Comparison of ENCODE assay signal across 8 mouse cellular contexts in the genomic region with DNA sequence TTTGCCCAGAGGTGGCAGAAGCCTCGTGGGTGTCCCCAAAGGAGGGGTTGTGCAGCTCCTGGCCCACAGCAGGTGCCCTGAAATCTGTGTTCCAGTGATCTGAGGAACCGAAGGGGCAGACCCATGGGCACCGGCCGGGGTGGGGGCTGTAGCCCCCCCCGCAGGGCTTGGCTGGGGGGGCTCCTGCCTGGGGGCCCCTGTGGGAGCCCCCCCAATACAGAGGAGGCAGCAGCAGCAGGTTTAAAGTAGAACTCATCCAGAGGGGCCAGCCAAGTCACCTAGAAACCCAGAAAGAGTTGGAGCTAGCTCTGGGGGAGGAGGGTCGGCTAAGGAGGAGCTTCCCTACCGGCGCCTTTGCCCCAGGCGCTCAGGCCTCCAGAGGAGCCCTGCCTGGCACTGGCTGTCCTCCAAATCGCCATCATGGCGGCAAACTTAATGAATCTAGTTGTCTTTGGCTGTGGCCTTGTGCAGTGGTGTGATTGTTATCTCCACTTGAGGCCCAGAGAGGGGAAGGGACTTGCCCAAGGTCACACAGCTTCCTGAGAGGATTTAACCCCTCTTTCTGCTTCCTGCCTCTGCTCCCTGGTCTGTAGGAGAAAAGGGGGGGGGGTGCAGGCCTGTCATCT. TPM values are rescaled to one million over a fixed set of nuclear protein-coding genes. Genes with fewer than 3 reads are reported as not detected.
DNase-seq lines count a peak whose midpoint lies in the region; ATAC-seq lines count a peak whose summit lies in the region.

No protein-coding gene starts in this region.

- H3K9ac ChIP-seq in midbrain, embryonic 11.5 days (ENCODE audit: low read length): no peak overlapping the region
- peak overlapping the region; percentile 67; the same call in 1 of the 2 replicates for H3K9ac ChIP-seq in intestine, embryonic 14.5 days (ENCODE audit: low read length)
- no peak overlapping the region for H3K9ac ChIP-seq in neural tube, embryonic 15.5 days (replicated peaks)

- H3K27ac ChIP-seq in midbrain, embryonic 10.5 days (replicated peaks): peak overlapping the region; percentile 82
- no peak overlapping the region for H3K27ac ChIP-seq in midbrain, embryonic 11.5 days (ENCODE audit: low read depth, low read length)
- peak overlapping the region; percentile 34; the same call in 1 of the 2 replicates for H3K27ac ChIP-seq in intestine, embryonic 14.5 days (ENCODE audit: low read depth)
- H3K27ac ChIP-seq in neural tube, embryonic 15.5 days (replicated peaks): no peak overlapping the region

- 23% methylated on average over 11 of the region's 11 CpGs for WGBS in midbrain, embryonic 10.5 days
- 21% methylated on average over 11 of the region's 11 CpGs for WGBS in midbrain, embryonic 11.5 days
- WGBS in intestine, embryonic 14.5 days: 22% methylated on average over 11 of the region's 11 CpGs
- 18% methylated on average over 11 of the region's 11 CpGs for WGBS in neural tube, embryonic 15.5 days

- H3K36me3 ChIP-seq in midbrain, embryonic 10.5 days: peaks cover 2% of the 10 kb centered on the region
- no peaks in the 10 kb centered on the region for H3K36me3 ChIP-seq in midbrain, embryonic 11.5 days (ENCODE audit: control insufficient read depth, insufficient read depth, low read length)
- peaks cover 12% of the 10 kb centered on the region for H3K36me3 ChIP-seq in intestine, embryonic 14.5 days (ENCODE audit: control insufficient read depth, insufficient read depth, low read length)
- H3K36me3 ChIP-seq in neural tube, embryonic 15.5 days: no peaks in the 10 kb centered on the region

- no peak overlapping the region for H3K4me2 ChIP-seq in midbrain, embryonic 11.5 days
- peak overlapping the region; percentile 60 for H3K4me2 ChIP-seq in intestine, embryonic 14.5 days (ENCODE audit: low read length)
- peak overlapping the region; percentile 57 for H3K4me2 ChIP-seq in neural tube, embryonic 15.5 days

- H3K27me3 ChIP-seq in midbrain, embryonic 10.5 days (ENCODE audit: low read depth, poor library complexity, severe bottlenecking): peaks cover 60% of the 10 kb centered on the region
- H3K27me3 ChIP-seq in midbrain, embryonic 11.5 days (ENCODE audit: control insufficient read depth, insufficient read depth, low read length): peaks cover 20% of the 10 kb centered on the region
- no peaks in the 10 kb centered on the region for H3K27me3 ChIP-seq in intestine, embryonic 14.5 days (replicated peaks; ENCODE audit: control insufficient read depth, insufficient read depth, low read length)
- H3K27me3 ChIP-seq in neural tube, embryonic 15.5 days (replicated peaks): peaks cover 12% of the 10 kb centered on the region

- peak; percentile 47 for DNase-seq in cerebellum, adult 11-12 months
- DNase-seq in midbrain, embryonic 10.5 days (ENCODE audit: low spot score): no peak
- no peak for DNase-seq in midbrain, embryonic 11.5 days (ENCODE audit: low spot score, missing footprints)
- DNase-seq in intestine, embryonic 14.5 days (ENCODE audit: low spot score): no peak
- no peak for DNase-seq in cerebellum, adult 9-10 months
- DNase-seq in layer of hippocampus, adult 8-10 months (ENCODE audit: low spot score in 2 of 2): no peak

- peaks cover 51% of the 10 kb centered on the region for H3K4me1 ChIP-seq in midbrain, embryonic 10.5 days
- H3K4me1 ChIP-seq in midbrain, embryonic 11.5 days (ENCODE audit: control insufficient read depth, insufficient read depth, low read length): peaks cover 17% of the 10 kb centered on the region
- H3K4me1 ChIP-seq in intestine, embryonic 14.5 days (replicated peaks; ENCODE audit: control insufficient read depth, insufficient read depth, low read length): peaks cover 38% of the 10 kb centered on the region
- H3K4me1 ChIP-seq in neural tube, embryonic 15.5 days: peaks cover 34% of the 10 kb centered on the region

- ATAC-seq in cerebellum, adult (ENCODE audit: insufficient number of reproducible peaks, low FRiP score, low TSS enrichment): no peak
- ATAC-seq in midbrain, embryonic 11.5 days (ENCODE audit: low FRiP score): no peak
- ATAC-seq in intestine, embryonic 14.5 days (replicated peaks; ENCODE audit: low FRiP score, low TSS enrichment, low read depth): no peak
- ATAC-seq in neural tube, embryonic 15.5 days (ENCODE audit: low FRiP score): no peak

- H3K9me3 ChIP-seq in midbrain, embryonic 10.5 days (replicated peaks): no peaks in the 10 kb centered on the region
- no peaks in the 10 kb centered on the region for H3K9me3 ChIP-seq in midbrain, embryonic 11.5 days (ENCODE audit: control insufficient read depth, low read length)
- no peaks in the 10 kb centered on the region for H3K9me3 ChIP-seq in intestine, embryonic 14.5 days (ENCODE audit: control insufficient read depth, low read length)
- no peaks in the 10 kb centered on the region for H3K9me3 ChIP-seq in neural tube, embryonic 15.5 days (replicated peaks)

- peak overlapping the region; percentile 64 for H3K4me3 ChIP-seq in midbrain, embryonic 10.5 days
- no peak overlapping the region for H3K4me3 ChIP-seq in midbrain, embryonic 11.5 days (ENCODE audit: low read depth, low read length)
- peak overlapping the region; percentile 72; the same call in 1 of the 2 replicates for H3K4me3 ChIP-seq in intestine, embryonic 14.5 days (ENCODE audit: low read depth, low read length)
- peak overlapping the region; percentile 45; the same call in 1 of the 2 replicates for H3K4me3 ChIP-seq in neural tube, embryonic 15.5 days (replicated peaks)

RNA-seq across cellular contexts. Expression of a gene that starts 4.2 kb away (rescaled TPM):
- 90.8 and 116 TPM in 2 replicates for polyA plus RNA-seq in midbrain, embryonic 10.5 days (2016; fragmentation: Nextera tagmentation; extraction: Ambion mirVana)
- 245 and 285 TPM in 2 replicates for polyA plus RNA-seq in midbrain, embryonic 11.5 days (2014; fragmentation: Nextera tagmentation; extraction: Ambion mirVana)
- polyA plus RNA-seq in intestine, embryonic 14.5 days (2014; fragmentation: Nextera tagmentation; extraction: Ambion mirVana): 111 and 199 TPM in 2 replicates
- polyA plus RNA-seq in neural tube, embryonic 15.5 days (2015; fragmentation: Nextera tagmentation; extraction: Ambion mirVana): 141 and 159 TPM in 2 replicates
- 10 to 100 TPM; 55.4 to 81.1 (median 63.5) TPM for total RNA-seq in layer of hippocampus, adult 8-10 months (2022)

RNA-seq across cellular contexts. Expression of a gene that starts 5.7 kb away (rescaled TPM):
- 22.4 and 23.7 TPM in 2 replicates for polyA plus RNA-seq in midbrain, embryonic 10.5 days (2016; fragmentation: Nextera tagmentation; extraction: Ambion mirVana)
- 13.0 and 14.2 TPM in 2 replicates for polyA plus RNA-seq in midbrain, embryonic 11.5 days (2014; fragmentation: Nextera tagmentation; extraction: Ambion mirVana)
- 123 and 138 TPM in 2 replicates for polyA plus RNA-seq in intestine, embryonic 14.5 days (2014; fragmentation: Nextera tagmentation; extraction: Ambion mirVana)
- 14.1 and 23.4 TPM in 2 replicates for polyA plus RNA-seq in neural tube, embryonic 15.5 days (2015; fragmentation: Nextera tagmentation; extraction: Ambion mirVana)
- total RNA-seq in layer of hippocampus, adult 8-10 months (2022): 10 to 100 TPM; 13.4 to 19.9 (median 18.0) TPM

RNA-seq across cellular contexts. Expression of a gene that starts 9.7 kb away (rescaled TPM):
- 115 and 127 TPM in 2 replicates for polyA plus RNA-seq in midbrain, embryonic 10.5 days (2016; fragmentation: Nextera tagmentation; extraction: Ambion mirVana)
- polyA plus RNA-seq in midbrain, embryonic 11.5 days (2014; fragmentation: Nextera tagmentation; extraction: Ambion mirVana): 67.7 and 81.3 TPM in 2 replicates
- 96.9 and 103 TPM in 2 replicates for polyA plus RNA-seq in intestine, embryonic 14.5 days (2014; fragmentation: Nextera tagmentation; extraction: Ambion mirVana)
- polyA plus RNA-seq in neural tube, embryonic 15.5 days (2015; fragmentation: Nextera tagmentation; extraction: Ambion mirVana): 174 and 190 TPM in 2 replicates
- 100 to 1,000 TPM in 1 of 4 experiments, 10 to 100 TPM in 3; 63.5 to 104 (median 83.1) TPM for total RNA-seq in layer of hippocampus, adult 8-10 months (2022)

RNA-seq across cellular contexts. Expression of a gene that starts 16.9 kb away (rescaled TPM):
- 35.2 and 40.8 TPM in 2 replicates for polyA plus RNA-seq in midbrain, embryonic 10.5 days (2016; fragmentation: Nextera tagmentation; extraction: Ambion mirVana)
- polyA plus RNA-seq in midbrain, embryonic 11.5 days (2014; fragmentation: Nextera tagmentation; extraction: Ambion mirVana): 21.9 and 25.4 TPM in 2 replicates
- polyA plus RNA-seq in intestine, embryonic 14.5 days (2014; fragmentation: Nextera tagmentation; extraction: Ambion mirVana): 38.7 and 50.5 TPM in 2 replicates
- polyA plus RNA-seq in neural tube, embryonic 15.5 days (2015; fragmentation: Nextera tagmentation; extraction: Ambion mirVana): 68.6 and 83.1 TPM in 2 replicates
- total RNA-seq in layer of hippocampus, adult 8-10 months (2022): 10 to 100 TPM; 80.4 to 93.8 (median 90.1) TPM

RNA-seq across cellular contexts. Expression of a gene that starts 21.8 kb away (rescaled TPM):
- 20.8 and 23.1 TPM in 2 replicates for polyA plus RNA-seq in midbrain, embryonic 10.5 days (2016; fragmentation: Nextera tagmentation; extraction: Ambion mirVana)
- polyA plus RNA-seq in midbrain, embryonic 11.5 days (2014; fragmentation: Nextera tagmentation; extraction: Ambion mirVana): 17.9 and 21.0 TPM in 2 replicates
- polyA plus RNA-seq in intestine, embryonic 14.5 days (2014; fragmentation: Nextera tagmentation; extraction: Ambion mirVana): 23.3 and 25.2 TPM in 2 replicates
- polyA plus RNA-seq in neural tube, embryonic 15.5 days (2015; fragmentation: Nextera tagmentation; extraction: Ambion mirVana): 24.8 and 28.1 TPM in 2 replicates
- 10 to 100 TPM; 26.1 to 29.9 (median 29.5) TPM for total RNA-seq in layer of hippocampus, adult 8-10 months (2022)

Comparison
In these comparisons a context has a peak if more than half of its experiments do, and no peak if none do; other contexts are left out.
1. H3K27ac ChIP-seq: peak in midbrain, embryonic 10.5 days (single experiment) and intestine, embryonic 14.5 days (single experiment); none in midbrain, embryonic 11.5 days (single experiment) and neural tube, embryonic 15.5 days (single experiment).